Mouse (Mus musculus): ENCODE results near the gene Thpo. TPM values are rescaled to one million over a fixed set of nuclear protein-coding genes. Genes with fewer than 3 reads are reported as not detected.

Gene Thpo
- polyA plus RNA-seq, 1 experiment: 4.0 TPM

DNA sequence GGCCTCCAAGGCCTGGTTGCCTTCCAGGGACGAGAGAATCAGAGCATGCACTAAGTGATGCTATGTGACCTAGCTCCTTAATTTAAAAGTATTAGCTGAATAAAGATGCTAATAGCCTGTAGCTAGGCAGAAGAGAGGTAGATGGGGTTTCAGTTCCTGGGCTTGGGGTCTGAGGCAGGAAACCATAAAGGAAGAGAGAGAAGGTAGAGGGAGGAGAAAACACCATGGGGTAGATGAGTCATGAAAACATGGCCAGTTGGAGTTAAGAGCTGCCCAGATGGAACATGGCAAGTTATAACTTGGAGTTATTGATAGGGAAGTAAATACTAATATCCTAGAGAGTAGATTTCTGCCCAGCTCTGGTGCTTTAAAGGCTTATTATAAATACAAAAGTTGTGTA lies 23.1 kb upstream of the Thpo start:
- H3K4me3 ChIP-seq (ENCODE audit: low read depth, low read length): no peak overlapping the region
- TF ChIP-seq POLR2A (IDR thresholded peaks at IDR 0.05; ENCODE audit: low read depth, low read length): no peak
- no peak for TF ChIP-seq CTCF (IDR thresholded peaks at IDR 0.05; ENCODE audit: extremely low read depth, insufficient read length, insufficient replicate concordance, low read depth, low read length)
- H3K4me1 ChIP-seq (ENCODE audit: control insufficient read depth, insufficient read depth, insufficient read length, low read length): no peaks in the 10 kb centered on the region
- no peak overlapping the region for H3K27ac ChIP-seq (ENCODE audit: insufficient read depth, low read depth, low read length)
- no peaks in the 10 kb centered on the region for H3K27me3 ChIP-seq (ENCODE audit: control insufficient read depth, insufficient read depth, low read length)
- no peaks in the 10 kb centered on the region for H3K36me3 ChIP-seq (ENCODE audit: control insufficient read depth, insufficient read depth, low read length)
- WGBS: 83% methylated on average over 1 of the region's 1 CpGs

GRCm38 (mm10) chr16:20756052-20756451 lies 21.7 kb upstream of the Thpo start:
- Histone ChIP-seq H3K27ac (ENCODE audit: insufficient read depth, low read depth, low read length) (no peak overlapping the region), H3K4me3 (ENCODE audit: low read depth, low read length) (no peak overlapping the region), H3K4me1 (ENCODE audit: control insufficient read depth, insufficient read depth, insufficient read length, low read length) (no peaks in the 10 kb centered on the region), H3K36me3 (ENCODE audit: control insufficient read depth, insufficient read depth, low read length) (no peaks in the 10 kb centered on the region), H3K27me3 (ENCODE audit: control insufficient read depth, insufficient read depth, low read length) (no peaks in the 10 kb centered on the region)
- 75% methylated on average over 5 of the region's 5 CpGs for WGBS
- no peak for TF ChIP-seq POLR2A (IDR thresholded peaks at IDR 0.05; ENCODE audit: low read depth, low read length)
- TF ChIP-seq CTCF (IDR thresholded peaks at IDR 0.05; ENCODE audit: extremely low read depth, insufficient read length, insufficient replicate concordance, low read depth, low read length): no peak

GRCm38 (mm10) chr16:20750518-20750917 lies 16.2 kb upstream of the Thpo start:
- Histone ChIP-seq H3K27me3 (ENCODE audit: control insufficient read depth, insufficient read depth, low read length) (no peaks in the 10 kb centered on the region), H3K36me3 (ENCODE audit: control insufficient read depth, insufficient read depth, low read length) (no peaks in the 10 kb centered on the region), H3K27ac (ENCODE audit: insufficient read depth, low read depth, low read length) (no peak overlapping the region), H3K4me1 (ENCODE audit: control insufficient read depth, insufficient read depth, insufficient read length, low read length) (no peaks in the 10 kb centered on the region), H3K4me3 (ENCODE audit: low read depth, low read length) (no peak overlapping the region)
- WGBS: 66% methylated on average over 8 of the region's 8 CpGs
- TF ChIP-seq POLR2A (IDR thresholded peaks at IDR 0.05; ENCODE audit: low read depth, low read length): no peak
- TF ChIP-seq CTCF (IDR thresholded peaks at IDR 0.05; ENCODE audit: extremely low read depth, insufficient read length, insufficient replicate concordance, low read depth, low read length): no peak

DNA sequence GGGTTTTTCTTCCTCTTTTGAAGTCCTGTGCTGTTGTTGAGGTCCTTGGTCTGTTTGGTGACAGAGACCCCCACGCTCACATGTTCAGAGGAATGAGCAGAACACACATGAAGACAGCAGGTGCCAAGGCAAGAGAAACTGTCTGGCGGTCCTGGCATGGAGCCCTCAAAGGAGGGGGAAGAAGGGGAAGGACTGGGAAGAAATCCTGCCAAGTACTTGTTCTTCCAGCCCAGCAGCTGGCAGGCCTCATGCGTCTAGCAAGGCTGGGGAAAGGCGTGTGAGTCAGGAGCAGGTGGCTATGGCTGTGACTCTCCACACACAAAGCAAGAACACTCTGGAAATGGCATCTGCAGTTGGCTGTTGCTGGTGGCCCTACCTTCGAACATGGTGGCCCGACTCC lies 12.3 kb upstream of the Thpo start:
- Histone ChIP-seq H3K4me3 (ENCODE audit: low read depth, low read length) (no peak overlapping the region), H3K36me3 (ENCODE audit: control insufficient read depth, insufficient read depth, low read length) (no peaks in the 10 kb centered on the region), H3K4me1 (ENCODE audit: control insufficient read depth, insufficient read depth, insufficient read length, low read length) (no peaks in the 10 kb centered on the region), H3K27me3 (ENCODE audit: control insufficient read depth, insufficient read depth, low read length) (no peaks in the 10 kb centered on the region), H3K27ac (ENCODE audit: insufficient read depth, low read depth, low read length) (no peak overlapping the region)
- WGBS: 11% methylated on average over 6 of the region's 6 CpGs
- TF ChIP-seq POLR2A (IDR thresholded peaks at IDR 0.05; ENCODE audit: low read depth, low read length): no peak
- TF ChIP-seq CTCF (IDR thresholded peaks at IDR 0.05; ENCODE audit: extremely low read depth, insufficient read length, insufficient replicate concordance, low read depth, low read length): no peak

DNA sequence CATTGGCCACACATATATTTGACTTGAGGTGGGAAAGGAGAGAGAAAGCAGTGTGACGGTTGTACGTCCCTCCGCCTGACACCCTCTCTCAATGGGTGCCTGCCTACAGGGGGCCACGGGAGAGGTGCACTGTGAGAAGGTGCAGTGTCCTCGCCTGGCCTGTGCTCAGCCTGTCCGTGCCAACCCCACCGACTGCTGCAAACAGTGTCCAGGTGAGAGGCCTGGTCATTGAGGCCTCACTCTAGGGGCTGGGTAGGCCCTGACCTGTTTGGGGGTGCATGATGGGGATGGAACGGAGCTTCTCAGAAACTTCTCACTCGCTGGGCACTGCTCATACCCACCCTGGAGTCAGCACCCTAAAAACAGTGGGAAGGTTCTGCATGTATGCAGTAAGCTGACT lies 5.5 kb upstream of the Thpo start:
- TF ChIP-seq CTCF (IDR thresholded peaks at IDR 0.05; ENCODE audit: extremely low read depth, insufficient read length, insufficient replicate concordance, low read depth, low read length): no peak
- no peak for TF ChIP-seq POLR2A (IDR thresholded peaks at IDR 0.05; ENCODE audit: low read depth, low read length)

GRCm38 (mm10) chr16:20736823-20737222 lies 2.5 kb upstream of the Thpo start:
- TF ChIP-seq CTCF (IDR thresholded peaks at IDR 0.05; ENCODE audit: extremely low read depth, insufficient read length, insufficient replicate concordance, low read depth, low read length) (no peak), POLR2A (IDR thresholded peaks at IDR 0.05; ENCODE audit: low read depth, low read length) (no peak)
- Histone ChIP-seq H3K36me3 (ENCODE audit: control insufficient read depth, insufficient read depth, low read length) (no peaks in the 10 kb centered on the region), H3K27me3 (ENCODE audit: control insufficient read depth, insufficient read depth, low read length) (peaks cover 20% of the 10 kb centered on the region), H3K4me3 (ENCODE audit: low read depth, low read length) (no peak overlapping the region), H3K27ac (ENCODE audit: insufficient read depth, low read depth, low read length) (no peak overlapping the region), H3K4me1 (ENCODE audit: control insufficient read depth, insufficient read depth, insufficient read length, low read length) (peaks cover 6% of the 10 kb centered on the region)
- 85% methylated on average over 5 of the region's 5 CpGs for WGBS

More for the DNA sequence above, 5.5 kb upstream of the Thpo start:
- H3K27ac ChIP-seq (ENCODE audit: insufficient read depth, low read depth, low read length): no peak overlapping the region
- H3K27me3 ChIP-seq (ENCODE audit: control insufficient read depth, insufficient read depth, low read length): no peaks in the 10 kb centered on the region
- WGBS: 92% methylated on average over 9 of the region's 9 CpGs
- H3K4me3 ChIP-seq (ENCODE audit: low read depth, low read length): no peak overlapping the region
- no peaks in the 10 kb centered on the region for H3K36me3 ChIP-seq (ENCODE audit: control insufficient read depth, insufficient read depth, low read length)
- H3K4me1 ChIP-seq (ENCODE audit: control insufficient read depth, insufficient read depth, insufficient read length, low read length): no peaks in the 10 kb centered on the region

GRCm38 (mm10) chr16:20736168-20736567 lies 1.9 kb upstream of the Thpo start:
- Histone ChIP-seq H3K27ac (ENCODE audit: insufficient read depth, low read depth, low read length) (no peak overlapping the region), H3K4me1 (ENCODE audit: control insufficient read depth, insufficient read depth, insufficient read length, low read length) (peaks cover 6% of the 10 kb centered on the region), H3K4me3 (ENCODE audit: low read depth, low read length) (no peak overlapping the region), H3K36me3 (ENCODE audit: control insufficient read depth, insufficient read depth, low read length) (no peaks in the 10 kb centered on the region), H3K27me3 (ENCODE audit: control insufficient read depth, insufficient read depth, low read length) (peaks cover 20% of the 10 kb centered on the region)
- 85% methylated on average over 7 of the region's 7 CpGs for WGBS
- no peak for TF ChIP-seq POLR2A (IDR thresholded peaks at IDR 0.05; ENCODE audit: low read depth, low read length)

GRCm38 (mm10) chr16:20735651-20736050 lies 1.3 kb upstream of the Thpo start:
- Histone ChIP-seq H3K4me3 (ENCODE audit: low read depth, low read length) (no peak overlapping the region), H3K36me3 (ENCODE audit: control insufficient read depth, insufficient read depth, low read length) (no peaks in the 10 kb centered on the region), H3K27ac (ENCODE audit: insufficient read depth, low read depth, low read length) (no peak overlapping the region), H3K4me1 (ENCODE audit: control insufficient read depth, insufficient read depth, insufficient read length, low read length) (peaks cover 8% of the 10 kb centered on the region), H3K27me3 (ENCODE audit: control insufficient read depth, insufficient read depth, low read length) (peaks cover 20% of the 10 kb centered on the region)
- 80% methylated on average over 5 of the region's 5 CpGs for WGBS
- TF ChIP-seq CTCF (IDR thresholded peaks at IDR 0.05; ENCODE audit: extremely low read depth, insufficient read length, insufficient replicate concordance, low read depth, low read length) (no peak), POLR2A (IDR thresholded peaks at IDR 0.05; ENCODE audit: low read depth, low read length) (no peak)
